Mouse (Mus musculus) ES-E14 (cell line): ENCODE data around the gene Armcx6.
"Not testable (repeated sequence)": the region's sequence is repeated elsewhere in the genome, so short reads cannot be mapped to it uniquely, and the experiment has no call there.

Experiments
- HCFC1 ChIP-seq: IDR thresholded peaks from 2 replicates; pipeline ENCODE4 v1.6.1; 2012; ENCODE audit warnings: low read length, inconsistent platforms, borderline replicate concordance; ENCODE audit not compliant: insufficient read depth
- MAFK ChIP-seq: IDR thresholded peaks from 2 replicates; pipeline ENCODE4 v1.6.1; 2014; ENCODE audit warnings: mild to moderate bottlenecking, low read depth, low read length, inconsistent platforms; ENCODE audit not compliant: insufficient read depth
- ZC3H11A ChIP-seq: IDR thresholded peaks from 2 replicates; pipeline ENCODE4 v1.6.1; 2012; ENCODE audit warnings: low read depth, mild to moderate bottlenecking, inconsistent platforms, low read length, borderline replicate concordance
- ZNF384 ChIP-seq: IDR thresholded peaks from 2 replicates; pipeline ENCODE4 v1.6.1; 2012; ENCODE audit warnings: low read depth, low read length, inconsistent platforms

DNA sequence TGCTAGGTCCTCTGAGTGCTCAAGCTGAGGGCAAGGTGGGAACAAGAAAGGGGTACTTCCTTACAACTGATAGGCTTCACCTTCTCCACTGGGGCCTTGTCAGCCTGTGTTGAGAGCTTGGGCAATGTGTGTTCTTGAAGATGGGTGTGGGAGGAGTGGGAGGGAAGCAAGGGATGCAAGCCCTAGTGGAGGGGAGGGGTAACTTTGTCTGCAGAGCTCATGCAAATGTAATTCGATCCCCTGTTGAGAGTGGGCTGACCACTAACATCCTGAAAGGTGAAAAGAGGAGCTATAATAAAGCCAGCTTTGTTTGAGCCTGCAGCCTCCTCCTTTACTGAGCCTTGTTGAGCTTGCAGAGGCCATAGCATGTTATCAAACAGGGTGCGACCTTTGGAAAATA, 27.5 kb downstream of the Armcx6 start:
- not testable (repeated sequence) for TF ChIP-seq HCFC1, MAFK, ZC3H11A, ZNF384
